Mouse (Mus musculus) lung, postnatal 0 days (tissue): ENCODE measurements at regions not wholly inside any gene's neighbourhood (a gene's known extent, or its start where the extent isn't known, plus 50 kb on each side); places are given as distances from the start of the nearest gene placed in this dataset.

ENCODE experiments used
- CTCF ChIP-seq: IDR thresholded peaks from 2 replicates; pipeline ENCODE4 v1.5.1; 2016; ENCODE audit warnings: antibody characterized with exemption, mild to moderate bottlenecking
- EP300 ChIP-seq: IDR thresholded peaks from 2 replicates; pipeline ENCODE4 v1.6.1; 2016; ENCODE audit warnings: antibody characterized with exemption, mild to moderate bottlenecking, control low read depth

DNA sequence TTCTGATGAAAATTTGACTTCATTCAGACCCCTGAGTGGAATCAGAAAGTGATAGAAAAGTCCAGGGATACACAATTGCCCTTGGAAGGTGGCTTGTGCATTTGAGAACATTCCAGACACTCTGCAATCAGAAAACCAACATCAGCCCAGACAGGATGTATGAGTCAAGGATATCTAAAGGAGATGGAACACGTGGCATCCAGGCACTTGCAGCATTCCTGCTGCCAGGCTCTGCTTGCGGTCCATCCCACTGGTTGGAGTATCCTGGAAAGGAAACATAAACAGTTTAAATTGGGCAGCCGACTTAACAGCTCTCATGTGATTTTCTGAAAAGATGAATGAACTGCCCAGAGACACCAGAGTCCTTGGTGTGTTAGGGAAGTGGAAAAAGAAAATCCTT lies 341.2 kb downstream of the Pdgfc start:
- TF ChIP-seq CTCF (no peak), EP300 (no peak)
